Mouse (Mus musculus) kidney, adult 11 months (tissue): ENCODE data around the gene Pigk.
A peak's percentile ranks its signal among the peaks of the same experiment; 100 is the strongest.

ENCODE experiments used
- DNase-seq: peaks from one replicate; pipeline ENCODE4 v3.0.0; 2022

The Pigk gene

GRCm38 (mm10) chr3:152733011-152733410 is 19.1 kb downstream of the Pigk start:
- no peak for DNase-seq

GRCm38 (mm10) chr3:152733513-152733912 is 19.6 kb downstream of the Pigk start:
- DNase-seq = no peak

GRCm38 (mm10) chr3:152734100-152734499 is 20.2 kb downstream of the Pigk start:
- DNase-seq = no peak

GRCm38 (mm10) chr3:152735601-152736250 is 21.8 kb downstream of the Pigk start:
- no peak for DNase-seq

- no peak for DNase-seq
Measured at GRCm38 (mm10) chr3:152744301-152744700, 30.4 kb downstream of the Pigk start.

- DNase-seq = no peak
Measured at GRCm38 (mm10) chr3:152745611-152746010, 31.7 kb downstream of the Pigk start.

- DNase-seq = no peak
Measured at GRCm38 (mm10) chr3:152749461-152749871, 35.6 kb downstream of the Pigk start.

GRCm38 (mm10) chr3:152749881-152750280 is 36.0 kb downstream of the Pigk start:
- DNase-seq = no peak

GRCm38 (mm10) chr3:152752911-152753310 is 39.0 kb downstream of the Pigk start:
- DNase-seq = no peak

GRCm38 (mm10) chr3:152753345-152753744 is 39.4 kb downstream of the Pigk start:
- no peak for DNase-seq

GRCm38 (mm10) chr3:152753920-152754764 is 40.2 kb downstream of the Pigk start:
- no peak for DNase-seq

GRCm38 (mm10) chr3:152755515-152755914 is 41.6 kb downstream of the Pigk start:
- no peak for DNase-seq

GRCm38 (mm10) chr3:152756896-152757295 is 43.0 kb downstream of the Pigk start:
- no peak for DNase-seq

- DNase-seq = no peak
Measured at GRCm38 (mm10) chr3:152757464-152758393, 43.8 kb downstream of the Pigk start.

- DNase-seq = no peak
Measured at GRCm38 (mm10) chr3:152758500-152759032, 44.7 kb downstream of the Pigk start.

- DNase-seq = no peak
Measured at GRCm38 (mm10) chr3:152761116-152761515, 47.2 kb downstream of the Pigk start.

GRCm38 (mm10) chr3:152761661-152762060 is 47.8 kb downstream of the Pigk start:
- no peak for DNase-seq

- no peak for DNase-seq
Measured at GRCm38 (mm10) chr3:152762302-152762701, 48.4 kb downstream of the Pigk start.

- peak; percentile 23 for DNase-seq
Measured at GRCm38 (mm10) chr3:152763139-152763882, 49.4 kb downstream of the Pigk start.

GRCm38 (mm10) chr3:152764516-152765312 is 50.8 kb downstream of the Pigk start:
- no peak for DNase-seq

GRCm38 (mm10) chr3:152767485-152767884 is 53.6 kb downstream of the Pigk start:
- DNase-seq = no peak
